Mouse (Mus musculus) myocyte (in vitro differentiated cells): ENCODE data around the gene AI837181. TPM values are rescaled to one million over a fixed set of nuclear protein-coding genes. Genes with fewer than 3 reads are reported as not detected.
A peak's percentile ranks its signal among the peaks of the same experiment; 100 is the strongest.

Experiments
- H3K27me3 ChIP-seq: one replicate; pipeline ENCODE4 v1.6.1; 2011; ENCODE audit not compliant: control insufficient read depth, insufficient read depth, insufficient read length
- H3K36me3 ChIP-seq: one replicate; pipeline ENCODE4 v1.6.1; 2011; ENCODE audit not compliant: control insufficient read depth, insufficient read depth
- H3K4me2 ChIP-seq: one replicate; pipeline ENCODE4 v1.6.1; 2011; ENCODE audit warnings: low read depth, control low read depth
- H3K4me3 ChIP-seq: one replicate; pipeline ENCODE4 v1.5.1; 2011; ENCODE audit warnings: mild to moderate bottlenecking, control low read depth, moderate library complexity
- H3K79me2 ChIP-seq: one replicate; pipeline ENCODE4 v1.6.1; 2011; ENCODE audit not compliant: control insufficient read depth, insufficient read depth
- H3ac ChIP-seq: one replicate; pipeline ENCODE4 v1.6.1; 2011; ENCODE audit not compliant: control insufficient read depth, insufficient read length
- CEBPB ChIP-seq: IDR thresholded peaks from 2 replicates; pipeline ENCODE4 v1.6.1; 2011; ENCODE audit warnings: mild to moderate bottlenecking, moderate library complexity; ENCODE audit not compliant: poor library complexity, insufficient read depth, severe bottlenecking
- E2F4 ChIP-seq: IDR thresholded peaks from one replicate; pipeline ENCODE4 v1.6.1; 2011; ENCODE audit warnings: mild to moderate bottlenecking, control low read depth, moderate library complexity; ENCODE audit not compliant: insufficient read depth
- MAX ChIP-seq: IDR thresholded peaks from one replicate; pipeline ENCODE4 v1.6.1; 2011; ENCODE audit warnings: low read depth, mild to moderate bottlenecking, control low read depth
- MYOD1 ChIP-seq, 3 experiments: IDR thresholded peaks; one replicate each; pipeline ENCODE4 v1.6.1; 2011; ENCODE audit warnings: control low read depth in 2 of 3, low read depth in 2 of 3, mild to moderate bottlenecking in 2 of 3, moderate library complexity in 1 of 3; ENCODE audit not compliant: insufficient read length in 2 of 3, control insufficient read depth in 1 of 3
- MYOG ChIP-seq, 3 experiments: IDR thresholded peaks; one replicate each; pipeline ENCODE4 v1.6.1; 2011; ENCODE audit warnings: control low read depth in 2 of 3, low read depth in 2 of 3, mild to moderate bottlenecking in 2 of 3; ENCODE audit not compliant: insufficient read length in 2 of 3, control insufficient read depth in 1 of 3, insufficient read depth in 1 of 3
- POLR2A ChIP-seq: IDR thresholded peaks from one replicate; pipeline ENCODE4 v1.6.1; 2011; ENCODE audit warnings: low read depth, mild to moderate bottlenecking, control low read depth, moderate library complexity; ENCODE audit not compliant: insufficient read length
- POLR2AphosphoS2 ChIP-seq: IDR thresholded peaks from one replicate; pipeline ENCODE4 v1.6.1; 2011; ENCODE audit warnings: low read depth, control low read depth; ENCODE audit not compliant: insufficient read length
- REST ChIP-seq: IDR thresholded peaks from one replicate; pipeline ENCODE4 v1.6.1; 2011; ENCODE audit warnings: mild to moderate bottlenecking, control low read depth, moderate library complexity; ENCODE audit not compliant: insufficient read depth, insufficient read length
- SRF ChIP-seq: IDR thresholded peaks from one replicate; pipeline ENCODE4 v1.6.1; 2011; ENCODE audit warnings: low read depth; ENCODE audit not compliant: control insufficient read depth, insufficient read length
- TCF12 ChIP-seq: IDR thresholded peaks from one replicate; pipeline ENCODE4 v1.6.1; 2011; ENCODE audit warnings: mild to moderate bottlenecking, control low read depth; ENCODE audit not compliant: poor library complexity, insufficient read depth, severe bottlenecking
- TCF3 ChIP-seq: IDR thresholded peaks from one replicate; pipeline ENCODE4 v1.6.1; 2011; ENCODE audit warnings: low read depth, control low read depth; ENCODE audit not compliant: insufficient read length
- USF1 ChIP-seq: IDR thresholded peaks from one replicate; pipeline ENCODE4 v1.6.1; 2011; ENCODE audit warnings: low read depth, mild to moderate bottlenecking, control low read depth, moderate library complexity
- polyA plus RNA-seq: library from polyadenylated mRNA; unstranded; fragments of >200 nt; fragmentation: generic; extraction: Trizol; gene quantifications from one replicate; pipeline ENCODE4 v1.2.1, GENCODE M21; 2012; ENCODE audit warnings: missing spikeins

The AI837181 gene
- polyA plus RNA-seq, 1 experiment: 69.9 TPM

DNA sequence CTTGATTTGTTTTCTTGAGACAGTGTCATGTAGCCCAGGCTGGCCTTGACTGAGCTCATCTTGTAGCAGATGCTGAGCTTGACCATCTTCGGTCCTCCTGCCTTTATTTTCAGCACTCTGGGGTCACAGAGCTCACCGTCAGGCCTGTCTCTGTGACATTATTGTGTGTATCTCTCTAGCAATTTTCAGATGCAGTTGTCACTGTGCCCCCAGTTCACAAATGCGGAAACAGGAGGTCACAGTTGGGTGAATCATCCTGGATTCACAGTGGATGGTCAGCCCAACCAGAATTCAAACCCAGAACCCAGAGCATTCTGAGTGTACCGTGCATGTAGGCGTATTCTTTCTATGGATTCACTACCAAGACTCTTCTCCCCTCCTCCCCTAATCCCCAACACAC lies 20.8 kb downstream of the AI837181 start:
- Histone ChIP-seq H3K4me3 (no peak overlapping the region), H3ac (no peak overlapping the region), H3K79me2 (peaks cover 29% of the 10 kb centered on the region), H3K27me3 (no peaks in the 10 kb centered on the region), H3K4me2 (peak overlapping the region; percentile 86), H3K36me3 (no peaks in the 10 kb centered on the region)
- TF ChIP-seq MYOG (IDR thresholded peaks at IDR 0.05; ENCODE audit: control insufficient read depth in 1 of 3, insufficient read depth in 1 of 3, insufficient read length in 2 of 3, low read depth in 2 of 3) (peak in 1 of 3 experiments; percentile 47), MYOD1 (IDR thresholded peaks at IDR 0.05; ENCODE audit: control insufficient read depth in 1 of 3, insufficient read length in 2 of 3, low read depth in 2 of 3) (peak in 2 of 3 experiments; percentile 62 to 63), POLR2A (no peak)

GRCm38 (mm10) chr19:5447515-5448353 lies 22.8 kb downstream of the AI837181 start, which contains the start of gene Fosl1:
Gene Fosl1 (plus strand): TSS chr19:5447547.
- TF ChIP-seq MYOD1 (IDR thresholded peaks at IDR 0.05; ENCODE audit: control insufficient read depth in 1 of 3, insufficient read length in 2 of 3, low read depth in 2 of 3): peak in 2 of 3 experiments; percentile 1 to 10
- TF ChIP-seq TCF3: no peak
- peak; percentile 52 for TF ChIP-seq POLR2AphosphoS2
- no peak for TF ChIP-seq CEBPB
- TF ChIP-seq REST: no peak
- no peak for TF ChIP-seq E2F4
- no peak for TF ChIP-seq MAX
- peak; percentile 71 for TF ChIP-seq POLR2A
- peak in 1 of 3 experiments; percentile 23 for TF ChIP-seq MYOG (IDR thresholded peaks at IDR 0.05; ENCODE audit: control insufficient read depth in 1 of 3, insufficient read depth in 1 of 3, insufficient read length in 2 of 3, low read depth in 2 of 3)
- TF ChIP-seq USF1: no peak
- no peak for TF ChIP-seq TCF12
- TF ChIP-seq SRF: peak; percentile 97
- Histone ChIP-seq H3K27me3 (no peaks in the 10 kb centered on the region), H3K4me3 (peak within 1 kb of the TSS; percentile 89), H3K79me2 (peaks cover 48% of the 10 kb centered on the region), H3ac (peak within 1 kb of the TSS; percentile 8), H3K4me2 (peak within 1 kb of the TSS; percentile 86), H3K36me3 (no peaks in the 10 kb centered on the region)

DNA sequence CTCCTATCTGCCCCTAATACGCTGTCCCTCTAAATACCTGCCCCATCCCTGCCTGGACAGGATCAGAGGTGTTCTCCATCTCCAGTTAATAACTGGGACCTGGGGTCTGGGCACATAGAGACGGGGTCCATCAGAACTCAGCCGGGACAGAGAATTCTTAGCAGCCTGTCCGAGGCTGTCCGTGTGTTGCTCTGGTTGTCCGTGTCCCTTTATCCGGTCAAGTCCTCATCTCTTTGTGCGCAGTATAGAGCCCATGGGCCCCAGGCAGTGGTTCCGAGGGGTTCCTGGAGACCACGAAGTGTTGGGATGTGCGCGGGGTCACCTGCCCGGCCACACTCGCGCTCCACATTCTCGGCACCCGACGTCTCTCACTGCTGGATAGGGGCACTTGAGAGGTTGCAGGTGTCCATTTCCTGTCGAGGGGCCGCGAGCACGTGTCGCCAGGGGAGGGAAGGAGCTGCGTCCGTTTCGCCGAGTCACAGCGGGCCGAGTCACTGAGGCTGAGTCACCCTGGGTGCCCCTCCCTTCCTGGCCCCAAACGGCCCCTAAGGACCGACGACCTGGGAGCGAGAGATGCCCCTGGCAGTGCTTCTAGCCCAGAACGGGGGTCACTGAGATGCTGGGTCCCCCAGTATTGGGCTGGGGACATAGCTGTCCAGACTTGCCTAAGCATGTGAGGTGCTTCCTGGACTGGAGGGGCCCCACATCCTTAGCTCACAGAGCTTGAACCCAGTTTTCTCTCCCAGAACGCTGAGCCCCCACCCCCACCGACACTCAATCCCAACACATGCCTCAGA lies 23.6 kb downstream of the AI837181 start:
- H3K27me3 ChIP-seq: no peaks in the 10 kb centered on the region
- TF ChIP-seq POLR2AphosphoS2 (peak; percentile 63), MYOG (IDR thresholded peaks at IDR 0.05; ENCODE audit: control insufficient read depth in 1 of 3, insufficient read depth in 1 of 3, insufficient read length in 2 of 3, low read depth in 2 of 3) (peak in 1 of 3 experiments; percentile 44), MAX (peak; percentile 59), MYOD1 (IDR thresholded peaks at IDR 0.05; ENCODE audit: control insufficient read depth in 1 of 3, insufficient read length in 2 of 3, low read depth in 2 of 3) (no peak), POLR2A (peak; percentile 53)
- H3K4me3 ChIP-seq: peak overlapping the region; percentile 89
- peak overlapping the region; percentile 8 for H3ac ChIP-seq
- peaks cover 6% of the 10 kb centered on the region for H3K36me3 ChIP-seq
- H3K4me2 ChIP-seq: peak overlapping the region; percentile 86
- H3K79me2 ChIP-seq: peaks cover 52% of the 10 kb centered on the region

- Histone ChIP-seq H3K4me2 (peak overlapping the region; percentile 86), H3K79me2 (peaks cover 63% of the 10 kb centered on the region), H3K27me3 (no peaks in the 10 kb centered on the region), H3K4me3 (peak overlapping the region; percentile 89), H3ac (no peak overlapping the region), H3K36me3 (peaks cover 6% of the 10 kb centered on the region)
- no peak for TF ChIP-seq CEBPB
- TF ChIP-seq MYOG (IDR thresholded peaks at IDR 0.05; ENCODE audit: control insufficient read depth in 1 of 3, insufficient read depth in 1 of 3, insufficient read length in 2 of 3, low read depth in 2 of 3): no peak
- TF ChIP-seq REST: no peak
- TF ChIP-seq POLR2A: no peak
- no peak for TF ChIP-seq E2F4
- no peak for TF ChIP-seq TCF3
- TF ChIP-seq MYOD1 (IDR thresholded peaks at IDR 0.05; ENCODE audit: control insufficient read depth in 1 of 3, insufficient read length in 2 of 3, low read depth in 2 of 3): no peak
- TF ChIP-seq USF1: no peak
- TF ChIP-seq POLR2AphosphoS2: no peak
- no peak for TF ChIP-seq MAX
- TF ChIP-seq SRF: no peak
- no peak for TF ChIP-seq TCF12
Observed at GRCm38 (mm10) chr19:5449673-5450072, 24.7 kb downstream of the AI837181 start.
